Mouse (Mus musculus) c-Kit-positive CD71-negative TER-119-negative erythroid progenitor cells, embryonic 14.5 days (primary cell): ENCODE data around the gene Cct4.

ENCODE experiments used
- DNase-seq: peaks from one replicate; pipeline ENCODE4 v3.0.0-alpha.2; 2013; ENCODE audit warnings: low read depth

The Cct4 gene

GRCm38 (mm10) chr11:22990393-22991126 is at the start of gene Cct4:
Gene Cct4 (plus strand): TSS chr11:22990519.
- peak; percentile 77 for DNase-seq

DNA sequence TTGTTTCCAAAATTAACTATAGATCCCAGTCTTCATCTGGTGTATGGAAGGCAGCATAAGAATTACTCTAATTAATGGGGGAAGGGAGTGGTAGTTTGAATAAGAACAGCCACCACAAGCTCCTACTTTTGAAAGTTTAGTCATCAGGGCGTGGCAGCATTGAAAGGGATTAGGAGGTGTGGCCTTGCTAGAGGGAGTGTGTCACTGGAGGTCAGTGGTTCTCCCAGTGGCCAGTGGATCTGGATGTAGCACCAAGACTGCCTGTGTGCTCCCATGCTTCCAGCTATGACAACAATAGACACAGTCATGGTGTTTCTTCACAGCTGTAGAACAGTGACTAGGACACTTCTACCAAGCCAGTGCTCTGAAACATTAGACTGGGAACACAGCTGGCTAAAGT is 41.2 kb upstream of the Cct4 start:
- no peak for DNase-seq

DNA sequence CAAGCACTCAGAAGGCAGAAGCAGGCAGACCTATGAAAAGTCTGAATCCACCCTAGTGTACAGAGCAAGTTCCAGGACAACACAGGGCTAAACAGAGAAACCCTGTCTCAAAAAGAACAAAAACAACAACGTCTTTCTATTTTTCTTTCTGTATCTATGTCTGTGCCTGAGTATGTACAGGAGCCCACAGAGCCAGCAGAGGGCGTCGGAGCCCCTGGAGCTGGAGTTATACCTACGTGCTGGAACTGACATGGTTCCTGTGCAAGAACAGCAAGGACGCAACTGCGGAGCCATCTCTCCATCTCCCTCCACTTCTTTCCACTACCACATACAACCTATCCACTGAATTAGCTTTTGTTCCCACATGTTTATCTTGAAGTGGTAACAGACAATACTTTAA is 40.2 kb upstream of the Cct4 start:
- DNase-seq = no peak

DNA sequence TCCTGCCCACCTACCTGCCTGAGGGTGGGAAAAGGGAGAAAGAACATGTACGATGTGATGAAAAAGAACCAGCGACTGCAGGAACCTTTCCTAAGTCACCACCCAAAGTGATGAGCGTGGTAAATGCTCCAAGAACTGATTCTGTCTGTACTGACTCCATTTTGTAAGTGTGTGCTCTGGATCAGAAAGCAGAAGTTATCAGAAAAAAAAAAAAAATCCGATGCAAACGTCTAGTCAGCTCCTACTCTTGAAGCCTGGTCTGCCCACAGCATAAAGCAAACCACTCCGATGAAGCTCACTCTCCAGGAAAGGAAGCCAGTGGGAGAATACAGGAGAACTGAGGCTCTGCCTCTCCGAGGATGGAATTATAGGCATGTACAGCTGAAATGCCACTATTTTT is 37.7 kb upstream of the Cct4 start:
- DNase-seq = no peak

DNA sequence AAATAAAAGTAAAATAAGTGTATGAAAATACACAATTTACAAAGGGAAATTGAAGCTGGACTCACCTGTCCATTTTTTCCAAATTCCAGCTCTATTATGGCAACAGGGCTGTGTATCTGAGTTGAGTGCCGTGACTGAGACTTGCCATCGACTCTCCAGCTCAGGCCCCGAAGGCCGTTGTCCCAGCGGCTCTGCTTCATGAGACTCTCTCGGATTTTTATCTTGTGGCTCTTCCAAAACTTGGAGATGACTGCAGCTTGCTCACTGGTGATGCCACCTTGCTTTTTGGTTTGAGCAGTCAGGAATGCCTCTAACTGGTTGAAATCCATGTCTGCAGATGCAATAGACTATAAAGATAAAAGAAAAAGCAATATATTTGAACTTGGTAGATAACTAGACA is 34.0 kb upstream of the Cct4 start:
- no peak for DNase-seq

DNA sequence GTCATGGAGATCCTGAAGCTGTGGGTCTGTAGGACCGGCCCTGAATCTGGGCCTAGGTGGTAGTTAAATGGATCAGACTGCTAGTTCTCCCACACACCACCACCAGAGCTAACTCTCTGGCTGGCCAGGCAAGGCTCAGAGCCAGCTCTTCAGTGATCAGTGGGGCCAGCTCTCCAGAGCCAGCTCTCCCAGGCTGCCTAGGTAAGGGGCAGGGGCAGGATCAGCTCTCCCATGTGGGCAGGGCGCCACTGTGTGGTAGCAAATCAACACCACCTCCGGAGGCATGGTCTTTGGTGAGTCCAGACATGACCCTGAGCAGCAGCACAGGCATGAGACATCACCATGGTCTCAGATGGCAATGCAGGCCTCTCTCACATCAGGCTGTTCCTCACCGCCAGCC is 33.5 kb upstream of the Cct4 start:
- no peak for DNase-seq

- DNase-seq = no peak
Measured at GRCm38 (mm10) chr11:22957791-22958374, 32.4 kb upstream of the Cct4 start.

DNA sequence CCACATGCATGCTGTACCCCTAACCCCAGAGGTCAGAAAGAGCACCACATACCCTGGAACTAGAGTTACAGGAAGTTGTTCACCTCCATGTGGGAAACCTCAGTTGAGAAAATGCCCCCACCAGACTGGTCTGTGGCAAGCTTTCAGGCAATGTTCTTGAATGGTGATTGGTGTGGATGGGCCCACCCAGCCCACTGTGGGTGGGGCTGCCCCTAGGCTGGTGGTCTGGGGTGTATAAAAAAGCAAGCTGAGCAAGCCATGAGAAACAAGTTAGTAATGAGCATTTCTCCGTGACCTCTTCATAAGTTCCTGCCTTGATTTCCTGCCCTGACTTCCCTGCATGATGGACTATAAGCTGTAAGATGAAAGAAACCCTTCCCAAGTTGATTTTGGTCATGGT is 28.2 kb upstream of the Cct4 start:
- no peak for DNase-seq

GRCm38 (mm10) chr11:22964401-22964800 is 25.9 kb upstream of the Cct4 start:
- DNase-seq = no peak

DNA sequence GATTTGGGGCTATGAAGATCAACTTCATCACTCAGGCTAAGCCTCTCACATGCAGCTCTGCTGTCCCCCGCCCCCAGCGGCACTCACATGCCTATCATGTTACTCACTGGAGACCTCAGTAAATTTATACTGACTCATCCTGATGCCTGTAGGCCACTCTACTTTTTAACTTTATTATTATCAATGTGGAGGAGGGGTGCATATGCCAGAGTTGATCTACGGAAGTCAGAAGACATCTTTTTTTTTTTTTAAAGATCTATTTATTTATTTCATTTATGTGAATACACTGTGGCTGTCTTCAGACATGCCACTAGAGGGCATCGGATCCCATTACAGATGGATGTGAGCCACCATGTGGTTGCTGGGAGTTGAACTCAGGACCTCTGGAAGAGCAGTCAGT is 24.8 kb upstream of the Cct4 start:
- no peak for DNase-seq

DNA sequence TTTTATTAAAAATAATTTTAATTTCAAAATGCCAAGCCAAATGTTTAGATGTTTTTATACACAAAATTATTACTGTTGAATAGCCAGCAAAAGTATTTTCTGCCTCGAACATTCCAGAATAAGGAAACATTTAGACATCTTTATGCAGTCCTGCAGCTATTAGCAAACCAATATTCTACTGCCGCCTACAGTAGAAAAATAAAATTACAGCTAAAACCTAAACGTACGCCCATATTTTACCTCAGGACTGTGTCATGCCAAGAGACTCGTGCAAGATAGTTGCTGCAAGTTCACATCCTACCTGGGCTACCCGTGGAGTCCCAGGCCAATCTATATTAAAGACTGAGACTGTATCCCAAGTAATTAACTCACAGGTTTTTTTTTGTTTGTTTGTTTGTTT is 20.8 kb upstream of the Cct4 start:
- DNase-seq = no peak

GRCm38 (mm10) chr11:22970546-22970945 is 19.8 kb upstream of the Cct4 start:
- no peak for DNase-seq

GRCm38 (mm10) chr11:22971835-22972709 is 18.2 kb upstream of the Cct4 start, which contains the start of gene Zrsr1:
Gene Zrsr1 (plus strand): TSS chr11:22972005.
- DNase-seq = no peak

GRCm38 (mm10) chr11:22972746-22973526 is 17.4 kb upstream of the Cct4 start:
- peak; percentile 63 for DNase-seq

- no peak for DNase-seq
Measured at GRCm38 (mm10) chr11:22973599-22973998, 16.7 kb upstream of the Cct4 start.

GRCm38 (mm10) chr11:22978215-22978614 is 12.1 kb upstream of the Cct4 start:
- no peak for DNase-seq

- DNase-seq = no peak
Measured at GRCm38 (mm10) chr11:22978711-22979110, 11.6 kb upstream of the Cct4 start.

- no peak for DNase-seq
Measured at GRCm38 (mm10) chr11:22979221-22979620, 11.1 kb upstream of the Cct4 start.

DNA sequence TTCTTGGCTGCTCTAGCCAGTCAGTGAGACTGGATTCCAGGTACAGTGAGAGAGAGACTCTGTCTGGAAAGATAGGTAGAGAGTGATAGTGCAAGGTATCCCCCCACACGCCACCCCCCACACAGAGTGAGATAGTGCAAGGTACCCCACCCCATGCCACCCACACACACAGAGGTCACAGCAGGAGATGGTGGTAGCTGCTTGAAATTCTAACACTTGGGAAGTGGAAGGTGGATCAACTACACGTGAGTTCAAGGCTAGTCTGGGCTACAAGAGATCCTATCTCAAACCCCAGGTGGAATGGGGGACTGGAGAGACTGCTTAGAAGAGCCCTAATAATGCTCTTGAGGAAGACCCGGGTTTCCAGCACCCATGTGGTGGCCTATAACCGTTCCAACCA is 9.3 kb upstream of the Cct4 start:
- no peak for DNase-seq

DNA sequence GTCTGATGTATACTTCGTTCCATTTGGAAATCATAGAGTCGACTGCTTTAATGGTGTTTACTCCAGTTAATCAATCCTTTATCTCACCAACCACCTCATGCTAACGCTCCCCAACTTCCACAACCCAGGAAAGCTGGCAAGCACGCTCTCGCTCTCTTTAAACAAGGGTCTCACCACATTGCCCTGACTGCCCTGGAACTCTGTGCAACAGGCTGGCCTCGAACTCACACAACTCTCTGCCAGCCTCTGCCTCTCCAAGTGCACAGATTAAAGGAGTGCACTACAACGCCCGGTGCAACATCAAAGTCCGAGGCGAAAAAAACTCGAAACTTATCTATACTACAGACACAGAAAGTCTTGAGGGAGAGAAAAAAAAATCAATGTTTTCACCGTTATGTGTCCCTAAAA is 8.8 kb upstream of the Cct4 start:
- DNase-seq = no peak

- peak; percentile 88 for DNase-seq
Measured at GRCm38 (mm10) chr11:22981984-22982757, 8.1 kb upstream of the Cct4 start, which contains the start of the genes Gm28048 and Commd1. Gene Gm28048 (minus strand): TSS chr11:22982090. Gene Commd1 (minus strand): TSS chr11:22982382.
